Mouse (Mus musculus) olfactory bulb, adult 2 months (tissue): ENCODE results near the gene Uhrf1.

Source experiments
- CTCF ChIP-seq: fragments of 200-500 bp; IDR thresholded peaks from 2 replicates; pipeline ENCODE4 v1.5.1; 2012; ENCODE audit warnings: low read depth, mild to moderate bottlenecking, low read length, moderate library complexity; ENCODE audit not compliant: insufficient read depth
- POLR2A ChIP-seq: fragments of 200-500 bp; IDR thresholded peaks from 2 replicates; pipeline ENCODE4 v1.6.1; 2012; ENCODE audit warnings: mild to moderate bottlenecking, low read depth, low read length, moderate library complexity; ENCODE audit not compliant: insufficient read depth

GRCm38 (mm10) chr17:56265869-56266268, 37.3 kb upstream of the Uhrf1 start:
- TF ChIP-seq CTCF: no peak
- TF ChIP-seq POLR2A: no peak
